Mouse (Mus musculus): Measurements from ENCODE around the gene Eps8l1.

DNA sequence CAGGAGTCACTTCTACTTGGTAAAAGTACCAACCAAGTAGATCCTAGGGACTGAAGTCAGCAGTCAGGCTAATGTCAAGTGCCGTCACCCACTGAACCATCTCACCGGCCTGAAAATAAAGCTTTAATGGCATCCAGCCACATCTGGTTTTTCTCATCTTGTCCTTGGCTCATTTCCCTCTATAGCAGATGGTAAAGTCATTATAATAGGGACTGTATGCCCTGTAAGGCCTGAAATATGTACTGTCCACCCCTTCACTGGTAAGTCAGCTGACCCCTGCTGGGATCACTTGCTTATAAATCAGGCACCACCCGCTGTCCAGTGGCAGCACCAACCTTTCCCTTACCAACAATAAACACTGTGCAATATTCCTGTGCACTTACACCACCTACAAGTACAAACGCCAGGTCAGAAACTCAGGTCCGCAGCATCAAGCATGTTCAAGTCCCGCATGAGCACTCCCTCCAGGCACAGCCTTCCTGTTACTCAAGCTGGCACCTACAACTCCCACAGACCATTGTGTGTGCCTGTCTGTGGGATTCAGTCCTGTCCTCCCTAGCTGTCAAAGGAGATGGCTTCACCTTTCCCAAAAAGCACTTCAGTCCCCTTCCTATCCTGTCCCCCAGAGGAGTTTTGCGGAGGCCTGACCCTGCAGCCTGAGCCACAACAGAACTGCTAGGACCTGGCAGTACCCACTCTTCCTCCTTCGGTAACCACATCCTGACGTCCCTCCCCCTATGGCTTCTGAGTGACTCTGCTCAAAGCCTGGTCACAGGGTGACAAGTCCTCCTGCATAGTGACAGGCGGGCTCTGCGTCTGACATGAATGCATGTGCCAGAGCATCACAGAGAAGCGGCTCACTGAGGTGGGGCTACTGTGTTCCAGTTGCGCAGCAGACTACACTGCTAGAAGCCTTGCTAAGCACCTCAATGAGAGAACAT, 32.1 kb downstream of the Eps8l1 start:
- TF ChIP-seq POLR2A (IDR thresholded peaks at IDR 0.05; ENCODE audit: insufficient read depth, low read length) = no peak
- no peak for TF ChIP-seq CTCF (IDR thresholded peaks at IDR 0.05; ENCODE audit: low read depth, low read length)
- TF ChIP-seq EP300 (IDR thresholded peaks at IDR 0.05; ENCODE audit: insufficient read depth, low read depth, low read length) = no peak
